Mouse (Mus musculus) lung, adult 2 months (tissue): ENCODE data around the gene Speer4e.
"Not testable (repeated sequence)": the region's sequence is repeated elsewhere in the genome, so short reads cannot be mapped to it uniquely, and the experiment has no call there.

Source experiments
- CTCF ChIP-seq: fragments of 200-500 bp; IDR thresholded peaks from 2 replicates; pipeline ENCODE4 v1.5.1; 2011; ENCODE audit warnings: mild to moderate bottlenecking, low read length, control low read depth; ENCODE audit not compliant: insufficient read depth
- POLR2A ChIP-seq: fragments of 200-500 bp; IDR thresholded peaks from 2 replicates; pipeline ENCODE4 v1.6.1; 2011; ENCODE audit warnings: low read depth, mild to moderate bottlenecking, control low read depth, low read length, borderline replicate concordance; ENCODE audit errors: extremely low read depth

DNA sequence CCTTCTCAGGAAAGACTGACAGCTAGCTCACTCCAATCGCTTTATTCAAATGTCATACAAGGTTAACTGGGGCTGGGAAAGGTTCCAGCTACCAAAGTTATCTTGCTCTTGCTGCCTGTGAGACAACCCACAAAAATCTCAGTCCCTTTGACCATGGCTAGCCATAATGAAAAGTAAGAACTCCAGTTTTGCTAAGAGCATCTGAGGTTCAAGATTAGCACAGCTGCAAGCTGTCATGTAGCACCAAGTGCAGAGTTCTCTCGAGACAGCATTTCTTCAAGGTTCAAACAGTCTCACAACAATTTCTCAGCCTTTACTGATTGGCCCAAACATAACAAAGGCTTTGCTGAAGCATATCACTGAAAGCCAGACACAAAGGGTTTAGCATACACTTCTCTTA is 52.9 kb downstream of the Speer4e start:
- TF ChIP-seq CTCF, POLR2A: not testable (repeated sequence)
